Mouse (Mus musculus): ENCODE results near the gene Slco4c1.

Gene Slco4c1

GRCm38 (mm10) chr1:96773712-96774111 lies 98.3 kb downstream of the Slco4c1 start:
- in situ Hi-C loops (cut with MboI; ENCODE audit: low sequenced_read_pairs) = no loop called here

GRCm38 (mm10) chr1:96770283-96770682 lies 101.7 kb downstream of the Slco4c1 start:
- in situ Hi-C loops (cut with MboI; ENCODE audit: low sequenced_read_pairs) = no loop called here

GRCm38 (mm10) chr1:96768264-96768663 lies 103.7 kb downstream of the Slco4c1 start:
- in situ Hi-C loops (cut with MboI; ENCODE audit: low sequenced_read_pairs) = no loop called here

- in situ Hi-C loops (cut with MboI; ENCODE audit: low sequenced_read_pairs) = no loop called here
Measured at GRCm38 (mm10) chr1:96766535-96766934, 105.4 kb downstream of the Slco4c1 start.
